Mouse (Mus musculus): ENCODE data around the gene Meioc. TPM values are rescaled to one million over a fixed set of nuclear protein-coding genes. Genes with fewer than 3 reads are reported as not detected.

Gene Meioc
- polyA plus RNA-seq (2015; fragmentation: Illumina TruSeq; extraction: RNeasy Lipid Tissue Mini Kit (QIAGEN cat#74804); ENCODE audit: insufficient read depth, low read depth, low replicate concordance): not detected

DNA sequence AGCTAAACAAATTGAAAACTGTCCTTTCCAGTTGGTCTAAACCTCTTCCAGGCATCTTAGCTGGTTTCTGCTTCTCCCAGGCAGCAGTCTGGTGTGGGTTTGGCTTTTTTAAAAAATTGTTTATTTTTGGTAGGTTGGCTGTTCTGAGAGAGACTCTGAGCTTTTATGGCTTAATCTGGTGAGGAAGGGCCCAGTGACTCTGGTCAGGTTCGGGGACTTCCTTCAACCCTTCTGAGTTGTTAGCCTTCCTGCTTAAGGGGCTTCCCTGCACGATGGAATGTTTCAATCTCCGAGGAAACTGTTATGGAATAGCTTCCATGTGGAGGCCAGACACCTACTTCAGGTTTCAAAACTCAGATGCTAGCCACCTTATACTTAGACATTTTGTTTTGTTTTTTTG lies at the start of gene Meioc:
Meioc (plus strand) TSS at position 301 of the 400 bp plus-strand sequence.

DNA sequence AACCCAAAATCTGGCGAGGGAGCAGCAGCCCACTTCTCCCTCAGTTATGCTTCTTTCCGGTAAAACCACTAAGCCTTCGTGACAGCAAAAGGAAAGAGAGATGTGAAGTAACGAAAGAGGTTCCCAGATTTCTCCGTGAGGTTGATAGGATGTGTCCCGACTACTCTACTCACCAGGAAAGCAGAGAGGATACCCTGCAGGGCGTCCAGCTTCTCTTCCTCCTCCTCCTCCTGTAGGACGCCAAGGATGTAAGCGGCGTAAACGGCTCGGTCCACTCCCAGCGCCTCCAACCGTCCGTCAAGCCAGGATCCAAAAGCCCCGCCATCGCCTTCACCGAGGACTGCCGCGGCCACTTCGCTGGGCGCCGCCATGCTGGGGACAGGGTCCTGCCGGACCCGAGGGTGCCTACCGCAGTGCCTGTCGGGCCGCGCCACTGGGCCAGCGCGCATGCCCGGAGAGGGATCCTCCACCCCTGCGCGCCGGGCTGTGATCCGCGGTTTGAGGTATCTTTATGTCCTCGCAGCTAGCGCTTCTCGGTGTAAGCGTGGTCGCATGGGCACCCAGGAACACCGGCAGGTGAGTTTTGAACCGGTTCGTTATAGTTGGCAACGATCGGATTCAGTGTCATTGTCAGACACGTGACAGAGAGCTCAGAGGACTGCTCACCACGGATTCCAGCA lies 34.0 kb downstream of the Meioc start, which contains the start of gene Ccdc43:
Ccdc43 (minus strand) TSS at position 445 of the 680 bp plus-strand sequence.

Other genes starting within 250 kb of the Meioc start
- gene Grn, start 233.4 kb upstream of the Meioc start, polyA plus RNA-seq (2015; fragmentation: Illumina TruSeq; extraction: RNeasy Lipid Tissue Mini Kit (QIAGEN cat#74804); ENCODE audit: insufficient read depth, low read depth, low replicate concordance): 64.6 TPM
- 0.76 TPM for gene Fam171a2, start 216.0 kb upstream of the Meioc start, polyA plus RNA-seq (2015; fragmentation: Illumina TruSeq; extraction: RNeasy Lipid Tissue Mini Kit (QIAGEN cat#74804); ENCODE audit: insufficient read depth, low read depth, low replicate concordance)
- 3.5 TPM for gene Itga2b, start 193.6 kb upstream of the Meioc start, polyA plus RNA-seq (2015; fragmentation: Illumina TruSeq; extraction: RNeasy Lipid Tissue Mini Kit (QIAGEN cat#74804); ENCODE audit: insufficient read depth, low read depth, low replicate concordance)
- gene Gpatch8, start 107.3 kb upstream of the Meioc start, polyA plus RNA-seq (2015; fragmentation: Illumina TruSeq; extraction: RNeasy Lipid Tissue Mini Kit (QIAGEN cat#74804); ENCODE audit: insufficient read depth, low read depth, low replicate concordance): 3.7 TPM
- gene Gm11627, start 84.3 kb upstream of the Meioc start, polyA plus RNA-seq (2015; fragmentation: Illumina TruSeq; extraction: RNeasy Lipid Tissue Mini Kit (QIAGEN cat#74804); ENCODE audit: insufficient read depth, low read depth, low replicate concordance): 1.8 TPM
- gene Fzd2, start 59.3 kb upstream of the Meioc start, polyA plus RNA-seq (2015; fragmentation: Illumina TruSeq; extraction: RNeasy Lipid Tissue Mini Kit (QIAGEN cat#74804); ENCODE audit: insufficient read depth, low read depth, low replicate concordance): 2.2 TPM
- 4.7 TPM for gene Ccdc43, start 34.1 kb downstream of the Meioc start, polyA plus RNA-seq (2015; fragmentation: Illumina TruSeq; extraction: RNeasy Lipid Tissue Mini Kit (QIAGEN cat#74804); ENCODE audit: insufficient read depth, low read depth, low replicate concordance)
- gene Adam11, start 97.7 kb downstream of the Meioc start, polyA plus RNA-seq (2015; fragmentation: Illumina TruSeq; extraction: RNeasy Lipid Tissue Mini Kit (QIAGEN cat#74804); ENCODE audit: insufficient read depth, low read depth, low replicate concordance): 2.2 TPM
- gene Gjc1, start 156.0 kb downstream of the Meioc start, polyA plus RNA-seq (2015; fragmentation: Illumina TruSeq; extraction: RNeasy Lipid Tissue Mini Kit (QIAGEN cat#74804); ENCODE audit: insufficient read depth, low read depth, low replicate concordance): 3.2 TPM
- gene Higd1b, start 172.1 kb downstream of the Meioc start, polyA plus RNA-seq (2015; fragmentation: Illumina TruSeq; extraction: RNeasy Lipid Tissue Mini Kit (QIAGEN cat#74804); ENCODE audit: insufficient read depth, low read depth, low replicate concordance): 4.0 TPM
- gene Eftud2, start 217.3 kb downstream of the Meioc start, polyA plus RNA-seq (2015; fragmentation: Illumina TruSeq; extraction: RNeasy Lipid Tissue Mini Kit (QIAGEN cat#74804); ENCODE audit: insufficient read depth, low read depth, low replicate concordance): 18.6 TPM
- gene Ccdc103, start 217.5 kb downstream of the Meioc start, polyA plus RNA-seq (2015; fragmentation: Illumina TruSeq; extraction: RNeasy Lipid Tissue Mini Kit (QIAGEN cat#74804); ENCODE audit: insufficient read depth, low read depth, low replicate concordance): not detected
- gene Fam187a, start 221.5 kb downstream of the Meioc start, polyA plus RNA-seq (2015; fragmentation: Illumina TruSeq; extraction: RNeasy Lipid Tissue Mini Kit (QIAGEN cat#74804); ENCODE audit: insufficient read depth, low read depth, low replicate concordance): not detected
- gene Gfap, start 237.2 kb downstream of the Meioc start, polyA plus RNA-seq (2015; fragmentation: Illumina TruSeq; extraction: RNeasy Lipid Tissue Mini Kit (QIAGEN cat#74804); ENCODE audit: insufficient read depth, low read depth, low replicate concordance): not detected

Measured in pancreas, adult 10 weeks (tissue).